Mouse (Mus musculus) erythroblast, embryonic 14.5 days (primary cell): Measurements from ENCODE around the gene Prelid1.

Experiments
- GATA1 ChIP-seq: IDR thresholded peaks from 2 replicates; pipeline ENCODE4 v1.6.1; 2012; ENCODE audit warnings: low read length, inconsistent platforms, mixed read lengths
- TAL1 ChIP-seq: IDR thresholded peaks from 3 replicates; pipeline ENCODE4 v1.6.1; 2012; ENCODE audit warnings: low read length, inconsistent platforms, mixed read lengths

GRCm38 (mm10) chr13:55344286-55344685 lies 24.0 kb downstream of the Prelid1 start:
- TF ChIP-seq TAL1 (no peak), GATA1 (no peak)
